Mouse (Mus musculus) G1E (cell line): ENCODE measurements around the gene Gdpd3. TPM values are rescaled to one million over a fixed set of nuclear protein-coding genes. Genes with fewer than 3 reads are reported as not detected.
"Not testable (repeated sequence)": the region's sequence is repeated elsewhere in the genome, so short reads cannot be mapped to it uniquely, and the experiment has no call there.

ENCODE experiments used
- ATAC-seq: 2 replicates; pipeline ENCODE4 v1.8.0; 2016; ENCODE audit warnings: mild to moderate bottlenecking; ENCODE audit not compliant: insufficient number of reproducible peaks, poor library complexity, low FRiP score, severe bottlenecking; ENCODE audit errors: extremely low read depth
- DNase-seq: peaks from one replicate; pipeline ENCODE4 v3.0.0; 2012; ENCODE audit warnings: low spot score
- H3K27me3 ChIP-seq: 2 replicates; pipeline ENCODE4 v1.6.1; 2012; ENCODE audit warnings: mild to moderate bottlenecking, low read length, inconsistent platforms; ENCODE audit not compliant: insufficient read depth
- H3K36me3 ChIP-seq: replicated peaks from 2 replicates; pipeline ENCODE3; 2012; ENCODE audit warnings: mild to moderate bottlenecking, inconsistent platforms
- H3K4me1 ChIP-seq: 2 replicates; pipeline ENCODE4 v1.6.1; 2012; ENCODE audit warnings: low read depth, low read length, inconsistent platforms, mixed read lengths; ENCODE audit not compliant: insufficient read depth
- H3K4me3 ChIP-seq: 2 replicates; pipeline ENCODE4 v1.5.1; 2012; ENCODE audit warnings: low read depth, mild to moderate bottlenecking, inconsistent platforms, low read length, moderate library complexity, mixed read lengths
- H3K9me3 ChIP-seq: replicated peaks from 2 replicates; pipeline ENCODE4 v1.6.1; 2012; ENCODE audit warnings: inconsistent platforms
- CTCF ChIP-seq: IDR thresholded peaks from 2 replicates; pipeline ENCODE4 v1.5.1; 2012; ENCODE audit warnings: low read depth, low read length, inconsistent platforms, mixed read lengths
- GATA1 ChIP-seq: IDR thresholded peaks from 2 replicates; pipeline ENCODE4 v1.6.1; 2012; ENCODE audit warnings: borderline replicate concordance, low read length, inconsistent platforms, mixed read lengths
- GATA2 ChIP-seq: IDR thresholded peaks from 2 replicates; pipeline ENCODE4 v1.6.1; 2012; ENCODE audit warnings: low read depth, low read length, inconsistent platforms, borderline replicate concordance
- POLR2AphosphoS5 ChIP-seq: IDR thresholded peaks from 2 replicates; pipeline ENCODE4 v1.6.1; 2012; ENCODE audit warnings: low read depth, low read length, inconsistent platforms; ENCODE audit not compliant: insufficient replicate concordance
- TAL1 ChIP-seq: conservative IDR thresholded peaks from 2 replicates; pipeline ENCODE4 v1.6.1; 2012; ENCODE audit warnings: low read depth, low read length, inconsistent platforms, mixed read lengths
- polyA plus RNA-seq: library from polyadenylated mRNA; stranded (reverse); fragments of >175 nt; gene quantifications from 2 replicates; pipeline ENCODE4 v1.2.3, GENCODE M21; 2012
- total RNA-seq, 2 experiments: library from RNA; stranded (forward) in 1 of 2; stranded (reverse) in 1 of 2; fragments of 200-1000 nt in 1 of 2; fragments of >200 nt in 1 of 2; fragmentation: Nextera tagmentation in 1 of 2; gene quantifications; 2 replicates each; pipeline ENCODE4 v1.2.3; 2014 to 2017

Gdpd3 gene
- 28.9 and 29.9 TPM in 2 replicates for total RNA-seq (2014; fragmentation: Nextera tagmentation)
- 15.4 and 17.9 TPM in 2 replicates for total RNA-seq (2017)
- polyA plus RNA-seq = 4.9 and 6.1 TPM in 2 replicates

- DNase-seq (no peak), ATAC-seq (no peak)
- H3K4me3 ChIP-seq = no peak within 1 kb of the TSS; the same call in 1 of the 2 replicates
- no peaks in the 10 kb centered on the region; the same call in 1 of the 2 replicates for H3K9me3 ChIP-seq
- TF ChIP-seq TAL1 = no peak
- TF ChIP-seq CTCF = no peak
- no peak for TF ChIP-seq GATA2
- TF ChIP-seq POLR2AphosphoS5 = no peak
- no peak for TF ChIP-seq GATA1
- peaks cover 50% of the 10 kb centered on the region for H3K36me3 ChIP-seq
- H3K4me1 ChIP-seq = peaks cover 36% of the 10 kb centered on the region
- H3K27me3 ChIP-seq = peaks cover 5% of the 10 kb centered on the region; the same call in 1 of the 2 replicates
Measured at GRCm38 (mm10) chr7:126766201-126766600, at the start of gene Gdpd3. Gene Gdpd3 (plus strand): TSS chr7:126766334.

DNA sequence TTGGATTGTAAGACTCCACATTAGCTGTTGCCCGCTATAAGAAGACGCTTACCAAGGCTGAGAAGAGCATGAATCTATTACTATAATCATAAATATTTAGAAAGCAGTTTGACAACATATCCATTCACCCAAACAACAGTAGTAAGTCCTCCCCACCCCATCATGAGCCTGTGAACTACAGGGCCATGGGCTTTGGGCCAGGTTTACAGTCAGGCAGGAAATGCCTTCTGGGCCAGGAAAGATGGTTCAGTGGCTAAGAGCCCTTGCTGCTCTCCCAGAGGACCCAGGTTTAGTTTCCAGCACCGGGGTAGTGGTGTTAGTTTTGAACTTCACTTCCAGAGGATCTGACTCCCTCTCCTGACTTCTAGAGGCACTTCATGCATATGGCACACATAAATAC, 48.6 kb upstream of the Gdpd3 start:
- H3K9me3 ChIP-seq = no peaks in the 10 kb centered on the region
- no peak for TF ChIP-seq GATA1
- TF ChIP-seq TAL1 = no peak
- TF ChIP-seq CTCF = no peak
- no peak for TF ChIP-seq POLR2AphosphoS5
- no peak for TF ChIP-seq GATA2
- no peaks in the 10 kb centered on the region for H3K36me3 ChIP-seq
- peaks cover 20% of the 10 kb centered on the region for H3K27me3 ChIP-seq
- DNase-seq (no peak), ATAC-seq (no peak)
- H3K4me1 ChIP-seq = peaks cover 4% of the 10 kb centered on the region; the same call in 1 of the 2 replicates
- no peak overlapping the region for H3K4me3 ChIP-seq

- no peak for TF ChIP-seq CTCF
- TF ChIP-seq TAL1 = no peak
- peaks cover 4% of the 10 kb centered on the region; the same call in 1 of the 2 replicates for H3K4me1 ChIP-seq
- H3K27me3 ChIP-seq = peaks cover 20% of the 10 kb centered on the region
- ATAC-seq (no peak), DNase-seq (no peak)
- H3K4me3 ChIP-seq = no peak overlapping the region
- H3K36me3 ChIP-seq = no peaks in the 10 kb centered on the region
- no peaks in the 10 kb centered on the region; the same call in 1 of the 2 replicates for H3K9me3 ChIP-seq
Measured at GRCm38 (mm10) chr7:126718787-126719337, 47.3 kb upstream of the Gdpd3 start.

DNA sequence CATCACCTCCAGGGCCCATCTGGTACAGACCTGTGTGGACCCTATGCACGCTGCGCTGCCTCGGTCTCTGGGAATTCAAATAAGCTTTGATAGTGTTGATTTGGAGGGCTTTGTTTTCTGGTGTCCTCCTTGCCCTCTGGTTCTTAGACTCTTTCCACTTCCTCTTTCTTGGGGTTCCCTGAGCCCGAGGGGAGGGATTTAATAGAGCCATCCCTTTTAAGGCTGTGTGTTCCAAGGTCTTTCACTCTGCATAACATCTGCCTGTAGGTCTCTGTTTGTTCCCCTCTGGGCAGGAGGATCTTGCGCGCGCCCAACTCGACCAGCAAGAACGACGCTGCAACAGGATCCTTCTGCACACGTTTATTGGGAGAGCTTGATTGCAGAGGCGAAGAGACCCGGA, 44.5 kb upstream of the Gdpd3 start:
- Histone ChIP-seq H3K27me3 (peaks cover 19% of the 10 kb centered on the region), H3K36me3 (no peaks in the 10 kb centered on the region), H3K9me3 (no peaks in the 10 kb centered on the region; the same call in 1 of the 2 replicates), H3K4me3 (no peak overlapping the region), H3K4me1 (peaks cover 11% of the 10 kb centered on the region)
- no peak for DNase-seq
- ATAC-seq = no peak
- TF ChIP-seq GATA1 (no peak), CTCF (no peak), GATA2 (no peak), TAL1 (no peak), POLR2AphosphoS5 (no peak)

DNA sequence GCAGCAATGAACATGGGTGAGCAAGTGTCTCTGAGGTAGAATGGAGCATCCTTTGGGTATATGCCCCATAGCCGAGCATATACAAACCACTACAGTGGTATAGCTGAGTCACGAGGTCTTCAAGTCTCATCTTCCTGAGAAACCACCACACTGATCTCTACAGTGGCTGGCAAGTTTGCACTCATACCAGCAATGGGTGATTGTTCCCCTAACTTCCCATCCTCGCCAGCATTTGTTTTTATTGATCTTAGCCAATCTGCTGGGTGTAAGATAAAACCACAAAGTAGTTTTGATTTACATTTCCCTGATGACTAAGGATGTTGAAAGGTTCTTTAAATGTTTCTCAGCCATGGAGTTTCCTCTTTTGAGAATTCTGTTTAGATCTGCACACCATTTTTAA, 41.1 kb upstream of the Gdpd3 start:
- H3K4me3 ChIP-seq = no peak overlapping the region
- peaks cover 14% of the 10 kb centered on the region for H3K27me3 ChIP-seq
- no peaks in the 10 kb centered on the region for H3K36me3 ChIP-seq
- H3K9me3 ChIP-seq = no peaks in the 10 kb centered on the region; the same call in 1 of the 2 replicates
- no peak for DNase-seq
- peaks cover 11% of the 10 kb centered on the region for H3K4me1 ChIP-seq
- no peak for ATAC-seq
- TF ChIP-seq GATA1 (no peak), TAL1 (no peak), GATA2 (no peak), POLR2AphosphoS5 (no peak), CTCF (no peak)

DNA sequence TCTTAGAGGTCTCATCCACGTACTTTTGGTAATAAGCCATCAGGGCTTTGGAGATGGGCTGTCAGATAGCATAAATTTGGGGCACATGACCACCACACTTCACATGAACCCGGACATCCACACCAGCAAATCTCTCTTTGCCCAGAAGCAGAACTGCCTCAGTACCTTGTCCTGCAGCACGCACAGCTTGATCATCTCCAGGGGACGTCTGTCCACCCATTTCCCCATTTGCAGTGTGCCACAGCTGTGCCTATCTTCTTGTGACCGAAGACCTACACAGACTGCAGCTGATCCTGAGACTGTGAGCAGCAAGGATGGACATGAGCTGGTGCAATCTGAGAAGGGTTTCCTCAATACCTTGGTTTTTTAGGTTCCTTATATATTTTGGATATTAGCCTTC, 40.5 kb upstream of the Gdpd3 start:
- TF ChIP-seq POLR2AphosphoS5 (no peak), GATA1 (no peak), CTCF (no peak), TAL1 (no peak), GATA2 (no peak)
- no peak overlapping the region for H3K4me3 ChIP-seq
- ATAC-seq = no peak

GRCm38 (mm10) chr7:126730256-126730789, 35.8 kb upstream of the Gdpd3 start:
- H3K9me3 ChIP-seq, ATAC-seq, H3K4me1 ChIP-seq, H3K36me3 ChIP-seq, DNase-seq, H3K4me3 ChIP-seq: not testable (repeated sequence)
- peaks cover 13% of the 10 kb centered on the region for H3K27me3 ChIP-seq

More for the DNA sequence above, 40.5 kb upstream of the Gdpd3 start:
- DNase-seq = no peak
- no peaks in the 10 kb centered on the region for H3K36me3 ChIP-seq
- H3K4me1 ChIP-seq = peaks cover 11% of the 10 kb centered on the region
- peaks cover 17% of the 10 kb centered on the region for H3K27me3 ChIP-seq
- H3K9me3 ChIP-seq = no peaks in the 10 kb centered on the region; the same call in 1 of the 2 replicates
